Mouse (Mus musculus) CD4-positive, CD25-positive, alpha-beta regulatory T cell, adult 2 months (primary cell): ENCODE data around the gene Hcn2.
A peak's percentile ranks its signal among the peaks of the same experiment; 100 is the strongest.
"Not testable (repeated sequence)": the region's sequence is repeated elsewhere in the genome, so short reads cannot be mapped to it uniquely, and the experiment has no call there.

ENCODE experiments used
- DNase-seq: peaks from one replicate; pipeline ENCODE4 v3.0.0-alpha.2; 2012; ENCODE audit warnings: low read depth, low spot score

Gene Hcn2

GRCm38 (mm10) chr10:79687513-79687912 is 28.9 kb upstream of the Hcn2 start:
- no peak for DNase-seq

- DNase-seq = no peak
Measured at GRCm38 (mm10) chr10:79688720-79689119, 27.7 kb upstream of the Hcn2 start, which contains the start of gene Gzmm. TSS of gene Gzmm (plus strand) at chr10:79689020.

DNA sequence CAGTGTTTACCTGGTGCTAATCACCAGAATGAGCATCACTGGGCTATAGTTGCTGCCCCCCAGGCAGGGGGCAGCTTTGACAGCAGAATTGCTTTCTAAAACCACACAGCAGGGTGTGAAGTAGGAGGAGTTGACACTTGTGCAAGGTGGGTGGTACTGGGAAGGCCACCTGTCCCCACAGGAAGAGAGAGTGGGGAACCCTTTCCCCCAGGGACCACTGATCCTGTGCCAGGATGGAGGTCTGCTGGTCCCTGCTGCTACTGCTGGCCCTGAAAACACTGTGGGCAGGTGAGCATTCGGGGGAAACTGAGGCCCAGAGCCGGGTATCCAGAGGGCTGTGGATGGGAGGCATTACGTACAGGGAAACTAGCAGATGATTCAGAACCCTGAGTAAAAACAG is 27.3 kb upstream of the Hcn2 start:
- no peak for DNase-seq

GRCm38 (mm10) chr10:79691986-79692548 is 24.4 kb upstream of the Hcn2 start:
- peak; percentile 37 for DNase-seq

GRCm38 (mm10) chr10:79693580-79694378 is 22.7 kb upstream of the Hcn2 start:
- DNase-seq = no peak

DNA sequence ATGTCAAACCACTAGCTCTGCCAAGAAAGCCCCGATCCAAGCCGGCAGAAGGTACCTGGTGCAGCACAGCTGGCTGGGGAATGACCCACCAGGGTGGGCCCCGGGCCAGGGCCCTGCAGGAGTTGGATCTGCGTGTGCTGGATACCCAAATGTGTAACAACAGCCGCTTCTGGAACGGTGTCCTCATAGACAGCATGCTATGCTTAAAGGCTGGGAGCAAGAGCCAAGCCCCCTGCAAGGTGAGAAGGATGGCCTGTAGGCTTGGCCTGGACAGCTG is 22.1 kb upstream of the Hcn2 start:
- DNase-seq = no peak

DNA sequence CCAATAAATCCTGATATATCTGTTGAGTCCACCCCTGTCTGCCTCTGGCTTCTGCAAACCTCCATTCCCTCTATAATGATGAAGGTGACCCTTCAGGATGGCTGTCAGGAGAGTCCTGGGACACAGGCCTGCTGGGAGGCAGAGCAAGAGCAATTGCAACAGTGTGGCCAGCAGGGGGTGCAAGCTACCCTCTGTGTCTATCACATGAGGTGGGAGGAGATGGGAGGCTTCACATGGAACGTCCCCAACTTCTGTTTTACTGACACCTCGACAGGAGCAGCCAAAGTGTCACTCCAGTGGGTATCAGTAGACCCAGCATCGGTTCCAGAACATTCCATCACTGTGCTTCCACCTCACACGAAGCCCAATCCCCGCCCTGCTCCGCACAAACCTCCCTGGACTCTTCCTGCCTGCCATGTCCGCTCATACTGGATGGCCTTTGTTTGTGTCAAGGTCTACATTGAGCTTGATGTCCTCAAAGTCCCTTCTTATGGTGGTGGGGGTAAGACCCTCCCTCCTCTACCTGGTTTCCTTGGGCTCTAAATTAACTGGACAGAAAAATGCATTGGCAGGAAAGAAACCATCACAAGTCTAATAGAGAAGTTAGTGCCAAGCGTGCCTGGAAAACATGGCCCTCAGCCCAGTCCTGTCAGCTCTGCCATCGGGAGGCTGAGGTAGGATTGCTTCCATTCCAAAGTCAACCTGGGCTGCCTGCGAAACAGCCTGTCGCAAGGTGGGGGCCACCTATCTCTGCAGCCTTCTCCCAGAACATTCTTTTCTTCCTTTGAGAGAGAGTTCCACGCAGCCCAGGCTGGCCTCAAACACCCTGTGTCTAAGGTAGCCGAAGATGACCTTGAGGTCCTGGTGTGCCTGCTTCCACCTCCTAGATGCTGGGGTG is 21.0 kb upstream of the Hcn2 start:
- peak; percentile 86 for DNase-seq

DNA sequence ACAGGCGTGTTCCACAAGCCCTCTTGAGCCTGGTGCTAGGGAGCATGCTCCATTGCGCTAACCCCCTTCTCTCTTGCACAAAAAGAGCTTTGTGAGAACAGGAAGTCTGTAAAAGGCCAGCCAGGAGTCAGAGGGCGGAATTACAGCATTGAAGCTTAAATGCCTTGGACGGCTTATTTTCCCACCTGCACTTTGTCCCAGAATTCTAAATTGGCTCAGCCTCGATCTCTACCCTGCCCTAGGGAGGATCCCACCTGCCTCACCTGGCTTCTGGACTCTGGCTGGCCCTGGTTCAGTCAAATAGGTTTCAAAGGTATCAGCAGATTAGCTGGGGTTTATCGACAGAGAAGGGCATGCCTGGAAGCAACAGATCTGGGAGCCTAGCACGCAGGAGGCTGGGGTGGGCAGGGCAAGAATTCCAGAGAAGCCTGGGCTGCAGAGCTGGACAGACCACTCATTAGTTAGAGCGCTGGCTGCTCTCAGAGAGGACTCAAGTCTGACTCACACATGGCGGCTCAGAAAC is 20.2 kb upstream of the Hcn2 start:
- DNase-seq = no peak

GRCm38 (mm10) chr10:79697916-79698315 is 18.5 kb upstream of the Hcn2 start:
- no peak for DNase-seq

- DNase-seq = no peak
Measured at GRCm38 (mm10) chr10:79698459-79698858, 18.0 kb upstream of the Hcn2 start.

DNA sequence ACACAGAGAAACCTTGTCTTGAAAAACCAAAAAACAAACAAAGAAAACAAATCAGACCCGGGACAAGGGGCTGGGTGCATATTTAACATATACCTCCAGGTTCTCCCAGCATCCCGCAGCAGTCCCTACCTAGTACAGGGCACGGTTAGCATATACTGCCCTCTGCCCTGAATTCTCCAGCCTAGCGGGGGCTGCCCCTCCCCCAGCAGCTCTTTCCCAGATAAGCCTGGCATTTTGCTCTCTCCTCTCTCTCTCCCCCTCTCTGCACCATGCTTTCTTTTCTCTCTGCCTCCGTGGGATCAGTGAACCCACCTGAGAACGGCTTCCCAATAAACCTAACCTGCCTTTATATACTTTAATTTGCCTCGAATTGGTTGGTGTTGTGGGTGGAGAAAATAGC is 15.8 kb upstream of the Hcn2 start:
- DNase-seq = no peak

DNA sequence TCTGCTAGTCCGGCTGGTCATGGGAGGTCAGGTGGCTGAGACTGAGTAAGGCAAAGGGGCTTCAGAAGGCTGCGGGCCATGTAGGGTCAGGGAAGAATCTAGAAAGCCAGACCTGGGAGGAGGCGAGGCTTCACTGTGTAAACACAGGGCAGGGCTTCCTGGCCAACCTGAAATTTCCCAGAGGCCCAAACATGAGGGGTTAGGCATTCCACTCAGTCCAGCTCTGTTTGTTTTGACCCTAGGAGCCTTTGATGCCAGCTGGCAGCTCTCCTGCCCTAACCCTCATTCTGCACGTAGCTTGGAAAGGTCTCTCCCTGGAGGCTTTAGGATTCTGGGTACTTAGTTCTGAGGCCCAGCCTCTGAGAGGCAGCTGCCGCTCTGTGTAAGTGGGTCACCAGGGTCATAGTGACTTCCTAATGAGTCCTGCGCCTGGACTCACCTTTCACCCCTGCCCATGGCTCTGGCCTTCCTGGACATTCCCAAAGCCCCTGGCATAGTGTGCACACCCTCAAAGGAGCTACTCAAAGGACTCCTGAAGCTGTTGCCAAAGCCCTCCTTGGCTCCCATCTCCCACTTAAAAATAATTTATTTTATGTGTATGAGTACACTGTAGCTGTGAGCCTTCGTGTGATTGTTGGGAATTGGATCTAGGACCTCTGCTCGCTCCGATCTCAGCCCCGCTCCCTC is 14.8 kb upstream of the Hcn2 start:
- DNase-seq = no peak

DNA sequence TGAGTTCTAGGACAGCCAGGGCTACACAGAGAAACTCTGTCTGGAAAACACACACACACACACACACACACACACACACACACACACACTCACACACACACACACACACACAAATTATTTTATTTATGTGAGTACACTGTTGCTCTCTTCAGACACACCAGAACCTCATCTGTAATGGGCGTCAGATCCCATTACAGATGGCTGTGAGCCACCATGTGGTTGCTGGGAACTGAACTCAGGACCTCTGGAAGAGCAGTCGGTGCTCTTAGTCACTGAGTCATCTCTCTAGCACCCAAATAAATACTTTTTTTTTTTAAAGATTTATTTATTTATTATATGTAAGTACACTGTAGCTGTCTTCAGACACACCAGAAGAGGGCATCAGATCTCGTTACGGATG is 13.5 kb upstream of the Hcn2 start:
- DNase-seq = not testable (repeated sequence)

- no peak for DNase-seq
Measured at GRCm38 (mm10) chr10:79703541-79703940, 12.9 kb upstream of the Hcn2 start.

- peak; percentile 100 for DNase-seq
Measured at GRCm38 (mm10) chr10:79704065-79704969, 12.1 kb upstream of the Hcn2 start, which contains the start of gene Bsg. TSS of gene Bsg (plus strand) at chr10:79704491.

GRCm38 (mm10) chr10:79704970-79705360 is 11.5 kb upstream of the Hcn2 start:
- DNase-seq = no peak

DNA sequence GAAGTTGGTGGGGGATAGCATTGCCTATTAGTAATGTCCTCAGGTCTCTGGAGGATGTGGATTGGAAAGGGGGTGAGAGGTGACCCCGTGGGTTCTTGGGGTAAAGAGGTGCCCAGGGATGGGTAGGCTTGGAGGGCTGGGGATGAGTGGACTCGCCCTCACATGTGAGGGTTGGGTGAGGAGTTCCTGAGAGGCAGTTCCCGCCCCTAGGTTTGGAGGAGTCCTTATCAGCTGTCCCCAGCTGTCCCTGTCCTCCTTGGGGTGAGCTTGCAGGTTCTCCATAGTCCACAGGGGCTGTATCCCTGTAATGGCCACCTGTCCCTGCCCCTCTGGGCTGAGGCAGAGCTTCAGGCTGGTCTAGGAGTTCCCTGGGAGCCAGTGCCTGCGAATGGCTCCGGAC is 10.5 kb upstream of the Hcn2 start:
- DNase-seq = no peak

DNA sequence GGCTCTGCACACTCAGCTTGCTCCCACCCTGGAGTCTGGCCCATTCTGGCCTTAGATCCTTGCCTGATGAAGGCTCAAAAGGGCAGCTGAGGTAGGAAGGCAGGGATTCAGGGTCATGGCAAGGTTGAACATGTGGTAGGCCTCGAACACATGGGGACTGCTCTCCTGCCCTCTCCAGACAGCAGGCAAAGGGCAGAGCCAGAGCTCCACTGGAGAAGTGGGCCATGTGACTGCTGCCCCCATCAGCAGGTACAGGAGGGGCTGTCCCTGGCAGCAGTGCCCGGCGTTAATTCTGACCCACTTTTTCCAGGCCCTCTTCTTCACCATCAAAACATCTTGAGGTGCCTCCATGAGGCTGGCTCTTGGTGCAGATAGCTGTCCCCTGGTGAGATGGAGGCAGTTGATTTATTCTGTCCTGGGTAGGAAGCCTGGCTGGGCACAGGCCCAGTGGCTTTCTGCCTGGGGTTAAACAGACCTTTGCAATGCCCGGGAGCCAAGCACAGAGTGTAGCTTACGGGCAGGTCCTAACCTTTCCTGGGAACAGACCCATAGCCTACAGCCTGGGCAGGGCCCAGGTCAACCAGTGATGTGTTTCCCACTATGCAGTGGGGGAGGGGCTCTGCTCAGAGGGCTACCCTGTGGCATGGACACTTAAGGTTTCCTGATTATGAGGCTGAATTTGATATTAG is 9.9 kb upstream of the Hcn2 start:
- DNase-seq = no peak

DNA sequence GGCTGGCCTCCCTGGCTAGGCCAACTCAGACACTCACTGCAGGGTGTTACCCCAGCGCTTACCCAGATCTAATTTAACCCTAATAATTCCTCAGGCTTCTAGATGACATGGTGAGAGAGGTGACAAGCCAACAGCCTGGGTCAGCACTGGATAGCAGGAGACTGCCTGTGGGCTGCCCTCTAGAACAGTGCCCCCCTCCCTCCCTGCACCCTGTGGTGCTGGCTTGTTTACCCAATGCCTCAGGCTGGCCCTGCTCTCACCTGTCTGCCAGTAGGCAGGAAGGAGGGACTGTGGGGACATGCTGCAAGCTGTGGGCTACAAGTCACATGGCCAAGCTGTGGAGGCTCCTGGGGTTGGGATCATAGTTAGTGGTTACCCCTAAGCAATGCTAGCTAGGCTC is 9.3 kb upstream of the Hcn2 start:
- no peak for DNase-seq

- no peak for DNase-seq
Measured at GRCm38 (mm10) chr10:79707759-79708158, 8.7 kb upstream of the Hcn2 start.
